ENCODE assay signal across 12 mouse cellular contexts in genomic region chr5:75121646-75122045, GRCm38 (mm10). TPM values are rescaled to one million over a fixed set of nuclear protein-coding genes. Genes with fewer than 3 reads are reported as not detected.
DNase-seq lines count a peak whose midpoint lies in the region; ATAC-seq and TF ChIP-seq lines count a peak whose summit lies in the region.
"Had no signal": no experiment of that assay in that cellular context is flagged by ENCODE, and none has a peak within 500 bp of the region (broad histone marks: within the 10 kb centered on the region; RNA-seq: fewer than 3 reads in every experiment).

No protein-coding gene starts in this region.

- H3K36me3 ChIP-seq in forebrain, embryonic 14.5 days (ENCODE audit: control insufficient read depth, insufficient read depth, low read length) = no peaks in the 10 kb centered on the region
- no peaks in the 10 kb centered on the region for H3K36me3 ChIP-seq in forebrain, embryonic 12.5 days (replicated peaks)
- no peaks in the 10 kb centered on the region for H3K36me3 ChIP-seq in lung, postnatal 0 days (ENCODE audit: insufficient read depth, low read length)
- H3K36me3 ChIP-seq: liver, embryonic 13.5 days; midbrain, embryonic 15.5 days; stomach, embryonic 15.5 days had no signal

- TF ChIP-seq EP300 in lung, postnatal 0 days (IDR thresholded peaks at IDR 0.05) = no peak

- H3K4me2 ChIP-seq in forebrain, embryonic 14.5 days (ENCODE audit: low read length) = no peak overlapping the region
- H3K4me2 ChIP-seq in forebrain, embryonic 12.5 days = no peak overlapping the region
- H3K4me2 ChIP-seq in lung, postnatal 0 days (replicated peaks; ENCODE audit: low read depth, low read length) = no peak overlapping the region
- H3K4me2 ChIP-seq: liver, embryonic 13.5 days; midbrain, embryonic 15.5 days; stomach, embryonic 15.5 days had no signal

- TF ChIP-seq CTCF in lung, postnatal 0 days (IDR thresholded peaks at IDR 0.05) = no peak

- WGBS in forebrain, embryonic 14.5 days = 47% methylated on average over 5 of the region's 5 CpGs
- WGBS in forebrain, embryonic 12.5 days = 46% methylated on average over 5 of the region's 5 CpGs
- WGBS in lung, postnatal 0 days = 36% methylated on average over 5 of the region's 5 CpGs

- no peaks in the 10 kb centered on the region for H3K4me1 ChIP-seq in forebrain, embryonic 14.5 days (ENCODE audit: control insufficient read depth, insufficient read depth, low read length)
- H3K4me1 ChIP-seq in forebrain, embryonic 12.5 days = no peaks in the 10 kb centered on the region
- no peaks in the 10 kb centered on the region for H3K4me1 ChIP-seq in lung, postnatal 0 days (ENCODE audit: insufficient read depth, low read depth, low read length)
- H3K4me1 ChIP-seq: liver, embryonic 13.5 days; midbrain, embryonic 15.5 days; stomach, embryonic 15.5 days had no signal

- H3K4me3 ChIP-seq in forebrain, embryonic 14.5 days (ENCODE audit: low read depth, low read length) = no peak overlapping the region
- no peak overlapping the region for H3K4me3 ChIP-seq in forebrain, embryonic 12.5 days (replicated peaks)
- no peak overlapping the region for H3K4me3 ChIP-seq in lung, postnatal 0 days (ENCODE audit: low read depth, low read length)
- H3K4me3 ChIP-seq: liver, embryonic 13.5 days; midbrain, embryonic 15.5 days; stomach, embryonic 15.5 days had no signal

- peak; percentile 38 for DNase-seq in forebrain, embryonic 14.5 days (ENCODE audit: low spot score)
- peak; percentile 9 to 27 for DNase-seq in lung, adult 18-20 months
- no peak for DNase-seq in lung, postnatal 0 days (ENCODE audit: low spot score)
- peak; percentile 43 to 59 for DNase-seq in gastrocnemius, postnatal 4 days (ENCODE audit: low spot score in 2 of 2)
- DNase-seq in skeletal muscle tissue, adult 2 months (ENCODE audit: low read depth, low spot score) = peak; percentile 79
- no peak for DNase-seq in c-Kit-positive CD71-positive TER-119-positive erythroid progenitor cells, embryonic 14.5 days (ENCODE audit: low spot score)
- no peak for DNase-seq in kidney, adult 18-20 months
- DNase-seq: liver, embryonic 13.5 days had no signal

- no peak for ATAC-seq in forebrain, embryonic 14.5 days
- ATAC-seq in forebrain, embryonic 12.5 days (ENCODE audit: low FRiP score) = no peak
- ATAC-seq in lung, postnatal 0 days = no peak
- ATAC-seq: midbrain, embryonic 15.5 days; Patski had no signal

- no peak overlapping the region for H3K9ac ChIP-seq in forebrain, embryonic 14.5 days (ENCODE audit: low read length)
- no peak overlapping the region for H3K9ac ChIP-seq in forebrain, embryonic 12.5 days
- H3K9ac ChIP-seq in lung, postnatal 0 days (replicated peaks; ENCODE audit: low read depth) = no peak overlapping the region
- H3K9ac ChIP-seq: liver, embryonic 13.5 days; midbrain, embryonic 15.5 days; stomach, embryonic 15.5 days had no signal

- H3K27me3 ChIP-seq in forebrain, embryonic 14.5 days (replicated peaks; ENCODE audit: control insufficient read depth, insufficient read depth, low read length) = no peaks in the 10 kb centered on the region
- 0 out of 2 replicates have a peak, but pooled peaks cover 1% of the 10 kb centered on the region for H3K27me3 ChIP-seq in forebrain, embryonic 12.5 days
- no peaks in the 10 kb centered on the region for H3K27me3 ChIP-seq in lung, postnatal 0 days (replicated peaks; ENCODE audit: insufficient read depth, low read length)
- H3K27me3 ChIP-seq: midbrain, embryonic 15.5 days; Patski; stomach, embryonic 15.5 days had no signal

- H3K27ac ChIP-seq in forebrain, embryonic 14.5 days (ENCODE audit: low read depth, low read length) = peak overlapping the region; percentile 33; the same call in 1 of the 2 replicates
- H3K27ac ChIP-seq in forebrain, embryonic 12.5 days = no peak overlapping the region
- H3K27ac ChIP-seq in lung, postnatal 0 days (ENCODE audit: low read length) = no peak overlapping the region
- H3K27ac ChIP-seq: liver, embryonic 13.5 days; midbrain, embryonic 15.5 days; stomach, embryonic 15.5 days had no signal

- no peaks in the 10 kb centered on the region for H3K9me3 ChIP-seq in forebrain, embryonic 14.5 days (replicated peaks; ENCODE audit: control insufficient read depth, low read length)
- no peaks in the 10 kb centered on the region for H3K9me3 ChIP-seq in forebrain, embryonic 12.5 days
- no peaks in the 10 kb centered on the region for H3K9me3 ChIP-seq in lung, postnatal 0 days (ENCODE audit: low read length)
- H3K9me3 ChIP-seq: liver, embryonic 13.5 days; midbrain, embryonic 15.5 days; stomach, embryonic 15.5 days had no signal

RNA-seq across cellular contexts. Expression of gene Pdgfra, which starts 30.4 kb away (rescaled TPM):
- polyA plus RNA-seq in forebrain, embryonic 14.5 days (2014; fragmentation: Nextera tagmentation; extraction: Ambion mirVana) = 7.0 and 10.9 TPM in 2 replicates
- polyA plus RNA-seq in forebrain, embryonic 12.5 days (2016; fragmentation: Nextera tagmentation; extraction: Ambion mirVana) = 15.7 and 18.9 TPM in 2 replicates
- polyA plus RNA-seq in lung, postnatal 0 days (2015; fragmentation: Nextera tagmentation; extraction: Ambion mirVana) = 14.2 and 15.9 TPM in 2 replicates
- total RNA-seq in gastrocnemius, postnatal 4 days (2021) = 10 to 100 TPM; 72.4 to 77.3 TPM

RNA-seq across cellular contexts. Expression of gene Gsx2, which starts 46.2 kb away (rescaled TPM):
- polyA plus RNA-seq in forebrain, embryonic 14.5 days (2014; fragmentation: Nextera tagmentation; extraction: Ambion mirVana) = 5.6 and 7.4 TPM in 2 replicates
- 17.9 and 31.3 TPM in 2 replicates for polyA plus RNA-seq in forebrain, embryonic 12.5 days (2016; fragmentation: Nextera tagmentation; extraction: Ambion mirVana)
- not detected in 2 replicates for polyA plus RNA-seq in lung, postnatal 0 days (2015; fragmentation: Nextera tagmentation; extraction: Ambion mirVana)
- not detected for total RNA-seq in gastrocnemius, postnatal 4 days (2021)
- polyA plus RNA-seq: liver, embryonic 13.5 days; Patski; stomach, embryonic 15.5 days had no signal

Comparison
In these comparisons a context has a peak if more than half of its experiments do, and no peak if none do; other contexts are left out.
1. DNase-seq: peak in forebrain, embryonic 14.5 days (single experiment), lung, adult 18-20 months (2 of 2), gastrocnemius, postnatal 4 days (2 of 2) and skeletal muscle tissue, adult 2 months (single experiment); none in lung, postnatal 0 days (single experiment), c-Kit-positive CD71-positive TER-119-positive erythroid progenitor cells, embryonic 14.5 days (single experiment) and kidney, adult 18-20 months (single experiment).